Mouse (Mus musculus) right cerebral cortex, postnatal 25 days (tissue): ENCODE measurements around the gene Epha4.

Source experiments
- DNase-seq: peaks from one replicate; pipeline ENCODE4 v3.0.0; 2022

The Epha4 gene

GRCm38 (mm10) chr1:77389069-77389468 is 125.8 kb downstream of the Epha4 start:
- DNase-seq, result no peak

- no peak for DNase-seq
Observed at GRCm38 (mm10) chr1:77388556-77388955, 126.3 kb downstream of the Epha4 start.

- no peak for DNase-seq
Observed at GRCm38 (mm10) chr1:77385613-77386012, 129.3 kb downstream of the Epha4 start.

GRCm38 (mm10) chr1:77383466-77383865 is 131.4 kb downstream of the Epha4 start:
- no peak for DNase-seq

GRCm38 (mm10) chr1:77377550-77377980 is 137.3 kb downstream of the Epha4 start:
- no peak for DNase-seq

- DNase-seq, result no peak
Observed at GRCm38 (mm10) chr1:77374054-77374453, 140.8 kb downstream of the Epha4 start.

- no peak for DNase-seq
Observed at GRCm38 (mm10) chr1:77370921-77371320, 144.0 kb downstream of the Epha4 start.

GRCm38 (mm10) chr1:77369255-77369837 is 145.5 kb downstream of the Epha4 start:
- DNase-seq, result peak; percentile 43

- no peak for DNase-seq
Observed at GRCm38 (mm10) chr1:77365850-77366249, 149.0 kb downstream of the Epha4 start.

GRCm38 (mm10) chr1:77364596-77364995 is 150.3 kb downstream of the Epha4 start:
- DNase-seq, result no peak

GRCm38 (mm10) chr1:77363848-77364247 is 151.0 kb downstream of the Epha4 start:
- no peak for DNase-seq

GRCm38 (mm10) chr1:77346459-77346858 is 168.4 kb downstream of the Epha4 start:
- peak; percentile 19 for DNase-seq

- DNase-seq, result no peak
Observed at GRCm38 (mm10) chr1:77343792-77344191, 171.1 kb downstream of the Epha4 start.

GRCm38 (mm10) chr1:77339701-77340100 is 175.2 kb downstream of the Epha4 start:
- no peak for DNase-seq

- DNase-seq, result no peak
Observed at GRCm38 (mm10) chr1:77338346-77338745, 176.5 kb downstream of the Epha4 start.

- DNase-seq, result no peak
Observed at GRCm38 (mm10) chr1:77336937-77337336, 178.0 kb downstream of the Epha4 start.

- DNase-seq, result no peak
Observed at GRCm38 (mm10) chr1:77318597-77319127, 196.2 kb downstream of the Epha4 start.
